Mouse (Mus musculus): Measurements from ENCODE around the gene Me3.

DNA sequence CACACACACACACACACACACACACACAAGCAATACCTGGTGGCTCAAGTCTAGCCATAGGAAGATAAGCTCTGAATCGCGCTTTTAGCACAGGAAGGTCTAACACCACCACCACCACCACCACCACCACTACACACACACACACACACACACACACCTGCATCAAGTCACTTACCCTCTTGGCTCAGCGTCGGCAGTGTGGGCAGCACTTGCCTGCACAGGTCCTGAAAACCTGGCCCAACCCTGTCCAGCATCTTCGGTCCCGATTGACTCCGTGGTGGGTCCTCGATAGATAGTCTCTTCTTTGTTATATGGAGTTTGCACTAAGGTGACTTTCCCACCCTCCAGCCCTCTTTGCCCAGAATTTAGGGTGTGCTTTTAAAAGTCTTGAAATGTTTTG lies 270.8 kb downstream of the Me3 start:
- TF ChIP-seq CTCF (IDR thresholded peaks at IDR 0.05; ENCODE audit: control insufficient read depth, insufficient read depth, low read length) (no peak), POLR2A (IDR thresholded peaks at IDR 0.05; ENCODE audit: borderline replicate concordance, control insufficient read depth, low read depth, low read length) (no peak)

Data from bone marrow, adult 2 months (tissue).